Mouse (Mus musculus) embryonic fibroblast, embryonic 13.5 days (primary cell): Measurements from ENCODE around the gene Hoxa3. TPM values are rescaled to one million over a fixed set of nuclear protein-coding genes. Genes with fewer than 3 reads are reported as not detected.
A peak's percentile ranks its signal among the peaks of the same experiment; 100 is the strongest.

ENCODE experiments used
- H3K27ac ChIP-seq: 2 replicates; pipeline ENCODE4 v1.5.1; 2012; ENCODE audit warnings: low read length, control low read depth, inconsistent platforms; ENCODE audit not compliant: insufficient read depth
- H3K4me1 ChIP-seq: 2 replicates; pipeline ENCODE4 v1.6.1; 2011; ENCODE audit warnings: low read length; ENCODE audit not compliant: control insufficient read depth, insufficient read depth
- H3K4me3 ChIP-seq: 2 replicates; pipeline ENCODE4 v1.5.1; 2011; ENCODE audit warnings: mild to moderate bottlenecking, control low read depth, low read length; ENCODE audit not compliant: insufficient read depth
- CTCF ChIP-seq: IDR thresholded peaks from 2 replicates; pipeline ENCODE4 v1.5.1; 2011; ENCODE audit warnings: mild to moderate bottlenecking, control low read depth, low read length, moderate library complexity, borderline replicate concordance; ENCODE audit not compliant: insufficient read depth
- POLR2A ChIP-seq: IDR thresholded peaks from 2 replicates; pipeline ENCODE4 v1.6.1; 2011; ENCODE audit warnings: low read depth, mild to moderate bottlenecking, control low read depth, low read length, moderate library complexity
- polyA plus RNA-seq: library from polyadenylated mRNA; stranded (reverse); fragments of >200 nt; gene quantifications from 2 replicates; pipeline ENCODE4 v1.2.4, GENCODE M21; 2011; ENCODE audit warnings: low read depth; ENCODE audit not compliant: missing spikeins, insufficient read length

The Hoxa3 gene
- polyA plus RNA-seq, 1 experiment, result 10.2 TPM

DNA sequence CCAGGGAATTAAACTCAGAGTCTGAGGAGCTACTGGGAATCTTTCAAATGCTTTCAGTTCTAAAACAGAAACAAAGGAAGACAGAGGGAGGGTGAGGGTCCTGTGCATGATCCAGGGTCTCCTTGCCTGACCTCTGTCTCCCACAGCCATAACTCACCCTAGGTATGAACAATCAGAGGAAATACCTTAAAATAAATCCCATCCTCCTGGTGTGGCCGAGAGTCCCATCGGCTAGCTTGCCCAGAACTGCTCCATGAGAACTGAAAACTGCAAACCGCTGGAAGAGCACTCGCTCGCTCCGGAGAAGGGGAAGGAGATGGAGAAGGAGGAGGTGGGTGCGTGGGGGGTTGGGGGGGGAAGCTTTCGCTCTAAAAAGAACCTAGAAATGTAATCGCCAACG lies 33.4 kb downstream of the Hoxa3 start:
- Histone ChIP-seq H3K27ac (peak overlapping the region; percentile 10; the same call in 1 of the 2 replicates), H3K4me3 (peak overlapping the region; percentile 45), H3K4me1 (peaks cover 2% of the 10 kb centered on the region; the same call in 1 of the 2 replicates)
- TF ChIP-seq POLR2A, result no peak
- no peak for TF ChIP-seq CTCF

DNA sequence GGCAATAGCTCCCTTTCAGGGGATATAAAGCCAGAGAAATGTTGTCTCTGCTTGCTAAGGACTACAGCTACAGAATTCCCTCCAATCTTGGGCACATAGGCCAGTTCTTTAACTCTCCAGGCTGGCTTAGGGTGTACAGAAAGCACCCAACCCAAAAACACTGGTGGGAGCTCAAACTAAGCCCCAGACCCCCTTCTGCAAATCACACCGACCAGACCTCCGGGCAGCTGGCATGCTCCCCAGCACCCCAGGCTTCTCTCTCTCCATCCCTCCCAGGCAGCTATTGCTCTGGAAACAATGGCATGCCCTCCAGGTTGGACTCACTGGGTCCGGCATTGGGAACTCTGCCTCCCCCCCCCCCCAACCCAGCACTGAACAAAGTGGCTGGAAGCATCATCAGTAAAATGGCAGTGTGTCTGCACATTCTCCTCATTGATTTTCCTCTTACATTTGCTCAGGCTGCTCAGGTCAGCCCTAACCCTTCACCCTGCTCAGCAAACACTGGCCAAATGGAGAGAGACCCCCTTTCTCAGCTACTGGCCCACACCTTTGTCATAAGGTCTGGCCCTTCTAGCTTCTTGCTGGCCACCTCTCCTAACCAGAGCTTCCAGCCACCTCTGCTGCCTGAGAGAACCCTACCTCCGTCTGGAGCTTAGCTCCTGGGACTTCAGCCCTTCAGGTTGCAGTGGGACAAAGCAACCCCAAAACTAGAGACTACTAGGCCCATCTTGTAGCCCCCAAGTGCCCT lies 34.0 kb downstream of the Hoxa3 start:
- Histone ChIP-seq H3K4me1 (peaks cover 2% of the 10 kb centered on the region; the same call in 1 of the 2 replicates), H3K27ac (peak overlapping the region; percentile 68), H3K4me3 (peak overlapping the region; percentile 45)
- TF ChIP-seq POLR2A (no peak), CTCF (no peak)

DNA sequence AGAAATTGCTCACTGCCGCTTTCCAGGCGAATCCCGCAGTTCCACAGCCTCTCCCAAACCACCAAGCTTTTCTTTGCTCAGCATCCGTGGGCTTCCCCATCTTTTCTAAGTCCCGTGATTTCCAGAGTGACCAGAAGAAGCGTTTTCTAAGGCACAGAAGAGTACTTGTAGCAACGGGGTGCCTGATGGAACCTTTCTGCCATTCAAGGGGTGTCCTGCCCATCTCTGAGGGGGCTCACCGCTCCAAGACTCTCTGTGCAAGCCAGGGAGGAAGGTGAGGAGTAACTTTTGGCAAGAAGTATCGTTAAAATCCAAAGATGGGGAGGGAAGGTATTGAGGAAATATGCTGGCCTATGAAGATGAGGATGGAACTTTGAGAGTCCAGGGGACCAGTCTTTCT lies 35.3 kb downstream of the Hoxa3 start:
- Histone ChIP-seq H3K4me1 (peaks cover 2% of the 10 kb centered on the region; the same call in 1 of the 2 replicates), H3K27ac (peak overlapping the region; percentile 68), H3K4me3 (peak overlapping the region; percentile 48)
- TF ChIP-seq POLR2A, result no peak
- no peak for TF ChIP-seq CTCF

DNA sequence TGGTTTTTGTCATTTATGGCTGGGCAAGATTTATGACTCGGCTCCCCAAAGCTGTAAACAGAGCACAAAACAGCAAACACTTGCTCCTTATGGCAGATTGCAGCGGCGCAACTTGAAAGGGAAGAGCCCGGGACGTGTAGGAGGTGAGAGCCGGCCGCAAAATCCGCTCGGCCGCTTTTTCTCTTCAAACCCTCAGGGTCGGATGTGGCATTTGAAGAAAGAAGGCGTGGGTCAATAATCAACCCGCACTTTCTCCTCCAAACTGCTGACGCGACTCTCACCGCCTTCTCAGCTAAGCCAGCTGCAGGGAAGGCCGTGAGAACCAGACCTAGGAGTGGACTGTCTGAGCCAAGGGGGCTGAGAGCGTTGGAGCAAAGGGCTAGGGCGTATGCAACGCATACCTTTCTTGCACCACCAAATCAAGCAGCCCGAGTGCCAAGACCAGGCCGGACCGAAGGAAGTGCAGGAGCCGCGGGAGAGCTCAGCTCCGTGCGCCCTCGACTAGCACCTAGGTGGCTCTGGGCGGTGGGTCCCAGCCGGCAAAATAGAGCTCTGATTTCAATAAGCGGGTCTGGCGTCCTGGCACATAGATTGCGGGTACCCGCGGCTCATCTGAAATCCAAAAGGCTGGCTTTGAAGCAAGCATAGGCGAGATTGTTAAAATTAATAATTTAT lies 35.9 kb downstream of the Hoxa3 start, which contains the start of gene 5730596B20Rik:
Gene 5730596B20Rik, plus strand, starts transcription at position 438 of the 675 bp plus-strand sequence.
- peak within 1 kb of the TSS; percentile 81 for H3K27ac ChIP-seq
- H3K4me3 ChIP-seq, result peak within 1 kb of the TSS; percentile 48
- peak; percentile 37; the same call in 1 of the 2 replicates for TF ChIP-seq POLR2A
- no peak for TF ChIP-seq CTCF
- H3K4me1 ChIP-seq, result peaks cover 2% of the 10 kb centered on the region; the same call in 1 of the 2 replicates

DNA sequence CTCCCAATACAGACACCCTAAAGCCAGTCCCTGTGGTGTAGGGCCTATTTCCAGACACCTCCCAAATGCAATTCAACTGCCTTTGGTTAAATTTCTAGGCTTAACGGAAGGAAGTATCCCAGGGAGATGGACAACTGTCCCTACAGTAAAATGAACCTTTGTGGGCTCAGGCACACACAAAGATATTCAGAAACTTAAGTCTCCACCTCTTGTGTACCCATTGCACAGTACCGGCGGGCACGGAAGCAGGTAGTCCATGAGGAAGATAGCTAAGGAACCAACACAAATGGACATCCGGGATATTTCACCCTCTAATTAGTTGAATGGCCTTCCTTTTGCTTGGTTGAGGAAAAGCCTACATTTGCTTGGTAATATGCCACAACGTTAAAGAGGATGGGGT lies 36.7 kb downstream of the Hoxa3 start:
- Histone ChIP-seq H3K27ac (peak overlapping the region; percentile 81), H3K4me3 (peak overlapping the region; percentile 48), H3K4me1 (peaks cover 2% of the 10 kb centered on the region; the same call in 1 of the 2 replicates)
- TF ChIP-seq CTCF (no peak), POLR2A (no peak)

DNA sequence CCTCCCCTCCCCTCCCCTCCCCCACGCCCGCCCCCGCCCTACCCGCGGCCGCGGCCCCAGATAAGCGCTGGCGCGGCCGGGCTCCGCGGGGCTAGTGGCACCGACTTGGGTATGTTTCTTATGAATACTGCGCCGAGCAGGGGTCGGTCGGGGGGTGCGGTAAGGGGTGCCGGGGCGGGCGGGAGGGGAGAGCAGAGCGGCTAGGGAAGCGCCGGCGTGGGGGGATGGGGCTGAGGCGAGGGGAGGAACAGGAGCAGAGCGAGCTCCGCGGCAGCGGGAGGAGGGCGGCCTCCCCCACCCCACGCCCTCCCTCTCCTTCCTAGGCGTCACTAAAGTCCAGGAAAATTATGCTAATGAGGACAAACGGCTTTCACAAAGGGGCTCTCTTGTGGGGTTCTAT lies 37.3 kb downstream of the Hoxa3 start:
- peak overlapping the region; percentile 48 for H3K4me3 ChIP-seq
- peaks cover 8% of the 10 kb centered on the region for H3K4me1 ChIP-seq

DNA sequence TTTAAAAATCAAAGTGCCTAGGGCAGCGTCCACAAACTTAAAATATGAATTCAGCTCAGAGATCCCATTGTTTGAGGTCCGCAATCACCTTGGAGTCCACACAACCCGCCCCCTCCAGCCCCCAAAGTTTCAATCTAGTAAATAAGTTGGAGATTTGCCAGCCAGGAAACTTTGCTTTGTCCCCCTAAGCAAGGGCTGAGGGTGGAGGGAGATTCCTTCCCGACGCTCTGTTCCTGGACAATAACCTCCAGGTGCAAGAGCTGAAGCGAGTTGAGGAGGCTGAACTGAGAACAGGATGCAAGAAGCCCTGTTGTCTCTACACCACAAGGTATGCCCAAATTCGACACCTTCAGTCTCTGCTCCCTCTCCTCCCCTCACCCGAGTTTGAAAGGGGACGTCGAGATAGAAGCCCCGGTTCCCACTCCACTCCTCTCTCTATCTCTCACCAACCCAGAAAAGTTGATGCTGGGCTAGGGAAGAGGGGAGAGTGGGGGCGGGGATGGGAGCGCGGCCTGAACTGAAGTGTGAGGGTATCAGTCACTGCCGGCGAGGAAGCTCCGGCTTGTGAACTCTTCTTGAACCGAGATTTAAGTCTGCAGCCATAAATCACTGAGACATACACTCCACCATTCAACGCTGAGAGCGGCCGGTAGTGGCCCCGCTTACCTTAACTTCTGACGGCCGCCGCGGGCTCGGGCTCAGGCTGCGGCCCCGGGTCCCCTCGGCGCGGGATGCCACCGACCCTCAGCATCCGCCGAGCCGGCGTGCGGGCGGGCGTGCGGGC lies 38.0 kb downstream of the Hoxa3 start:
- peak overlapping the region; percentile 39 for H3K27ac ChIP-seq
- TF ChIP-seq POLR2A (no peak), CTCF (no peak)
- H3K4me1 ChIP-seq, result peaks cover 8% of the 10 kb centered on the region
- H3K4me3 ChIP-seq, result peak overlapping the region; percentile 48

More for the DNA sequence above, 37.3 kb downstream of the Hoxa3 start:
- TF ChIP-seq CTCF (no peak), POLR2A (no peak)
- H3K27ac ChIP-seq, result peak overlapping the region; percentile 81

DNA sequence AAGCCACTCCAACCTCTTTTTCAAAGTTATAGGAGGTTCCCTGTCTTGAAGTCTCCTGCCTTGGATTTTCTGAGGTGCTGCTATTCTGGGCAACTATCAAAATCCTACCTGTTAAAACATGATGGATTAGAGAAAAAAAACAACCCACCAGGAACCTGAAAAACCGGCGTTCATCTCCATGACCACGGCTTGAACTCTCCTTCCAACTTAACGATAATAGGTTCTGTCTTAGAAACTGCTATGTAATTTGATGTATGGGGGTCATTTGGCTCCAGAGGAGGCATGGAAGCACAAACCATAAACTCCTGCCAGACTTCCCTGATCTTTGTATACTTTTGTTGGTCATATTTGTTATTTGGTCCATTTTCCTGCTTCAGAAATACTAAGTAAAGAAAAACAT lies 39.5 kb downstream of the Hoxa3 start:
- H3K27ac ChIP-seq, result peak overlapping the region; percentile 90; the same call in 1 of the 2 replicates

DNA sequence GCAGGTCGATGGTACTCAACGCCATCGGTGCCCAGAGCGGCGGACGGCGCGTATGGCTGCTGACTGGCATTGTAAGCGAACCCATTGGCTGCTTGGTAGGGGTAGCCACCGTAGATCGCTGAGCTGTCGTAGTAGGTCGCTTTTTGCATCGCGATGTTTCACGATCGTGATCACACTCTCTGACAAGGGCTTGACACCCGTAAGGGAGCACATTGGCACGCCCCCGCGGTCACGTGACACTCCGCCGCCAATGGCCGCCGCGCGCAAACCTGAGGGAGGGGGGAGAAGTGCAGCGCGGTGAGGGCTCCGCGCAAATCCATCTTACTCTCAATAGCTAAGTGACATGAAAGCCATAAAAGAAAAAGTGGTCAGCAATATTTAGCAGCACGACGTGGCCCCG lies 40.6 kb downstream of the Hoxa3 start:
- peaks cover 8% of the 10 kb centered on the region for H3K4me1 ChIP-seq
- TF ChIP-seq POLR2A, result peak; percentile 55
- no peak for TF ChIP-seq CTCF
- peak overlapping the region; percentile 90; the same call in 1 of the 2 replicates for H3K27ac ChIP-seq
- H3K4me3 ChIP-seq, result peak overlapping the region; percentile 20

More for the DNA sequence above, 39.5 kb downstream of the Hoxa3 start:
- peaks cover 8% of the 10 kb centered on the region for H3K4me1 ChIP-seq
- no peak overlapping the region for H3K4me3 ChIP-seq
- no peak for TF ChIP-seq POLR2A
- TF ChIP-seq CTCF, result no peak
